Mouse (Mus musculus) liver, embryonic 11.5 days (tissue): ENCODE results near the gene Reep6. TPM values are rescaled to one million over a fixed set of nuclear protein-coding genes. Genes with fewer than 3 reads are reported as not detected.

ENCODE experiments used
- ATAC-seq: fragments of 200-750 bp; cut with Nextera tagmentation; replicated peaks from 2 replicates; pipeline ENCODE4 v1.8.0; 2017; ENCODE audit warnings: moderate number of reproducible peaks, mild to moderate bottlenecking, moderate TSS enrichment, moderate library complexity; ENCODE audit not compliant: low FRiP score
- DNase-seq: peaks from one replicate; pipeline ENCODE4 v3.0.0-alpha.2; 2017; ENCODE audit warnings: low spot score
- H3K27ac ChIP-seq: fragments of 300-500 bp; sonication (generic); 2 replicates; pipeline ENCODE4 v1.5.1; 2014; ENCODE audit warnings: mild to moderate bottlenecking, low read depth, low read length, control low read depth
- H3K27me3 ChIP-seq: fragments of 300-500 bp; sonication (generic); replicated peaks from 2 replicates; pipeline ENCODE4 v1.6.1; 2014; ENCODE audit warnings: low read length, mixed read lengths; ENCODE audit not compliant: control insufficient read depth, insufficient read depth
- H3K36me3 ChIP-seq: fragments of 300-500 bp; sonication (generic); 2 replicates; pipeline ENCODE4 v1.6.1; 2014; ENCODE audit warnings: mild to moderate bottlenecking, low read length, moderate library complexity, mixed read lengths; ENCODE audit not compliant: control insufficient read depth, insufficient read depth
- H3K4me1 ChIP-seq: fragments of 300-500 bp; sonication (generic); replicated peaks from 2 replicates; pipeline ENCODE4 v1.6.1; 2014; ENCODE audit warnings: low read length, mixed read lengths; ENCODE audit not compliant: control insufficient read depth, insufficient read depth
- H3K4me2 ChIP-seq: fragments of 300-500 bp; sonication (generic); 2 replicates; pipeline ENCODE4 v1.6.1; 2014; ENCODE audit warnings: mild to moderate bottlenecking, control low read depth, moderate library complexity
- H3K4me3 ChIP-seq: fragments of 300-500 bp; sonication (generic); 2 replicates; pipeline ENCODE4 v1.5.1; 2014; ENCODE audit warnings: low read depth, low read length, control low read depth
- H3K9ac ChIP-seq: fragments of 300-500 bp; sonication (generic); 2 replicates; pipeline ENCODE4 v1.6.1; 2014; ENCODE audit warnings: low read depth, low read length, control low read depth
- H3K9me3 ChIP-seq: fragments of 300-500 bp; sonication (generic); 2 replicates; pipeline ENCODE4 v1.6.1; 2016; ENCODE audit warnings: low read length, inconsistent platforms, mixed read lengths; ENCODE audit not compliant: control insufficient read depth
- WGBS: fragments of 180-500 bp; shearing (Covaris S2); extraction: QIAGEN DNeasy Blood & Tissue Kit; methylation state at CpG from one replicate; pipeline ENCODE4 v1.1.7; 2014; 5-methylcytosine and 5-hydroxymethylcytosine counted together
- polyA plus RNA-seq: library from polyadenylated mRNA; unstranded; fragments of >200 nt; fragmentation: Nextera tagmentation; extraction: Ambion mirVana; gene quantifications from 2 replicates; pipeline ENCODE4 v1.2.1, GENCODE M21; 2014

Reep6 gene
- polyA plus RNA-seq, 1 experiment from 2014 or later = 76.1 TPM

GRCm38 (mm10) chr10:80372706-80373105 is 43.0 kb downstream of the Reep6 start:
- no peak overlapping the region for H3K4me2 ChIP-seq
- no peak overlapping the region for H3K9ac ChIP-seq
- no peaks in the 10 kb centered on the region for H3K4me1 ChIP-seq
- WGBS = 77% methylated on average over 6 of the region's 6 CpGs
- peaks cover 10% of the 10 kb centered on the region; the same call in 1 of the 2 replicates for H3K27me3 ChIP-seq
- H3K36me3 ChIP-seq = no peaks in the 10 kb centered on the region
- H3K4me3 ChIP-seq = no peak overlapping the region
- ATAC-seq (no peak), DNase-seq (no peak)
- no peaks in the 10 kb centered on the region for H3K9me3 ChIP-seq
- no peak overlapping the region for H3K27ac ChIP-seq

GRCm38 (mm10) chr10:80374063-80374462 is 44.3 kb downstream of the Reep6 start:
- no peaks in the 10 kb centered on the region; the same call in 1 of the 2 replicates for H3K4me1 ChIP-seq
- H3K4me3 ChIP-seq = no peak overlapping the region
- H3K9me3 ChIP-seq = no peaks in the 10 kb centered on the region
- no peak overlapping the region for H3K4me2 ChIP-seq
- peaks cover 9% of the 10 kb centered on the region; the same call in 1 of the 2 replicates for H3K27me3 ChIP-seq
- no peaks in the 10 kb centered on the region for H3K36me3 ChIP-seq
- DNase-seq (no peak), ATAC-seq (0 out of 2 replicates have a peak, but pooled peaks have one; percentile 62)
- 17% methylated on average over 6 of the region's 6 CpGs for WGBS
- H3K27ac ChIP-seq = no peak overlapping the region
- no peak overlapping the region for H3K9ac ChIP-seq

- Histone ChIP-seq H3K36me3 (peaks cover 6% of the 10 kb centered on the region), H3K27ac (no peak overlapping the region), H3K9me3 (no peaks in the 10 kb centered on the region), H3K4me1 (no peaks in the 10 kb centered on the region; the same call in 1 of the 2 replicates), H3K9ac (no peak overlapping the region), H3K4me2 (no peak overlapping the region), H3K4me3 (no peak overlapping the region), H3K27me3 (peaks cover 5% of the 10 kb centered on the region; the same call in 1 of the 2 replicates)
- ATAC-seq (no peak; the same call in 1 of the 2 replicates), DNase-seq (peak; percentile 88)
- WGBS = 5% methylated on average over 7 of the region's 7 CpGs
Measured at GRCm38 (mm10) chr10:80376160-80376559, 46.4 kb downstream of the Reep6 start.

GRCm38 (mm10) chr10:80377716-80378115 is 48.0 kb downstream of the Reep6 start:
- no peak for DNase-seq
- H3K27me3 ChIP-seq = no peaks in the 10 kb centered on the region; the same call in 1 of the 2 replicates
- H3K4me1 ChIP-seq = no peaks in the 10 kb centered on the region; the same call in 1 of the 2 replicates
- H3K4me2 ChIP-seq = no peak overlapping the region
- WGBS = 50% methylated on average over 10 of the region's 10 CpGs
- ATAC-seq = no peak
- no peak overlapping the region for H3K9ac ChIP-seq
- no peaks in the 10 kb centered on the region for H3K9me3 ChIP-seq
- peaks cover 19% of the 10 kb centered on the region for H3K36me3 ChIP-seq
- H3K27ac ChIP-seq = no peak overlapping the region
- H3K4me3 ChIP-seq = no peak overlapping the region

- 87% methylated on average over 7 of the region's 7 CpGs for WGBS
- no peak for DNase-seq
- Histone ChIP-seq H3K9me3 (no peaks in the 10 kb centered on the region), H3K36me3 (peaks cover 19% of the 10 kb centered on the region), H3K4me3 (no peak overlapping the region), H3K9ac (no peak overlapping the region), H3K27ac (no peak overlapping the region), H3K4me2 (no peak overlapping the region), H3K4me1 (peaks cover 31% of the 10 kb centered on the region), H3K27me3 (no peaks in the 10 kb centered on the region)
- no peak for ATAC-seq
Measured at GRCm38 (mm10) chr10:80382641-80383365, 53.0 kb downstream of the Reep6 start.

- H3K36me3 ChIP-seq = peaks cover 19% of the 10 kb centered on the region
- no peak overlapping the region for H3K4me2 ChIP-seq
- no peaks in the 10 kb centered on the region for H3K9me3 ChIP-seq
- 74% methylated on average over 4 of the region's 4 CpGs for WGBS
- H3K4me1 ChIP-seq = peaks cover 36% of the 10 kb centered on the region
- H3K9ac ChIP-seq = no peak overlapping the region
- DNase-seq (no peak), ATAC-seq (no peak)
- H3K27ac ChIP-seq = no peak overlapping the region
- no peak overlapping the region for H3K4me3 ChIP-seq
- no peaks in the 10 kb centered on the region for H3K27me3 ChIP-seq
Measured at GRCm38 (mm10) chr10:80383431-80383830, 53.7 kb downstream of the Reep6 start.

- ATAC-seq (peak; percentile 27; the same call in 1 of the 2 replicates), DNase-seq (no peak)
- peak overlapping the region; percentile 95 for H3K4me2 ChIP-seq
- H3K36me3 ChIP-seq = peaks cover 19% of the 10 kb centered on the region
- peak overlapping the region; percentile 2; the same call in 1 of the 2 replicates for H3K27ac ChIP-seq
- 82% methylated on average over 4 of the region's 4 CpGs for WGBS
- H3K9me3 ChIP-seq = no peaks in the 10 kb centered on the region
- peak overlapping the region; percentile 3; the same call in 1 of the 2 replicates for H3K4me3 ChIP-seq
- no peaks in the 10 kb centered on the region for H3K27me3 ChIP-seq
- 0 out of 2 replicates have a peak overlapping the region, but pooled peaks have one; percentile 26 for H3K9ac ChIP-seq
- peaks cover 43% of the 10 kb centered on the region for H3K4me1 ChIP-seq
Measured at GRCm38 (mm10) chr10:80384115-80384639, 54.4 kb downstream of the Reep6 start.

GRCm38 (mm10) chr10:80384709-80385108 is 55.0 kb downstream of the Reep6 start:
- H3K4me1 ChIP-seq = peaks cover 43% of the 10 kb centered on the region
- 49% methylated on average over 7 of the region's 7 CpGs for WGBS

More at GRCm38 (mm10) chr10:80384709-80385108, 55.0 kb downstream of the Reep6 start:
- DNase-seq (no peak), ATAC-seq (peak; percentile 64)
- Histone ChIP-seq H3K9me3 (no peaks in the 10 kb centered on the region), H3K4me2 (peak overlapping the region; percentile 95), H3K9ac (no peak overlapping the region), H3K4me3 (peak overlapping the region; percentile 88), H3K36me3 (peaks cover 19% of the 10 kb centered on the region), H3K27ac (peak overlapping the region; percentile 2; the same call in 1 of the 2 replicates), H3K27me3 (no peaks in the 10 kb centered on the region)
